Mouse (Mus musculus): ENCODE measurements around the gene Lgi1.

- TF ChIP-seq CTCF (IDR thresholded peaks at IDR 0.05; ENCODE audit: control insufficient read depth, insufficient read depth, low read length) (no peak), POLR2A (IDR thresholded peaks at IDR 0.05; ENCODE audit: borderline replicate concordance, control insufficient read depth, low read depth, low read length) (no peak)
Observed at GRCm38 (mm10) chr19:38329257-38329656, 64.9 kb downstream of the Lgi1 start.
